Mouse (Mus musculus) G1E-ER4 (cell line): ENCODE data around the gene Tnfrsf1b. TPM values are rescaled to one million over a fixed set of nuclear protein-coding genes. Genes with fewer than 3 reads are reported as not detected.

Experiments
- GATA1 ChIP-seq: IDR thresholded peaks from one replicate; pipeline ENCODE4 v1.8.0; 2012; ENCODE audit warnings: low read length, inconsistent platforms
- polyA plus RNA-seq: library from polyadenylated mRNA; stranded (reverse); fragments of >175 nt; gene quantifications from 2 replicates; pipeline ENCODE4 v1.2.3, GENCODE M21; 2012

Tnfrsf1b gene
- polyA plus RNA-seq, 1 experiment, result not detected

DNA sequence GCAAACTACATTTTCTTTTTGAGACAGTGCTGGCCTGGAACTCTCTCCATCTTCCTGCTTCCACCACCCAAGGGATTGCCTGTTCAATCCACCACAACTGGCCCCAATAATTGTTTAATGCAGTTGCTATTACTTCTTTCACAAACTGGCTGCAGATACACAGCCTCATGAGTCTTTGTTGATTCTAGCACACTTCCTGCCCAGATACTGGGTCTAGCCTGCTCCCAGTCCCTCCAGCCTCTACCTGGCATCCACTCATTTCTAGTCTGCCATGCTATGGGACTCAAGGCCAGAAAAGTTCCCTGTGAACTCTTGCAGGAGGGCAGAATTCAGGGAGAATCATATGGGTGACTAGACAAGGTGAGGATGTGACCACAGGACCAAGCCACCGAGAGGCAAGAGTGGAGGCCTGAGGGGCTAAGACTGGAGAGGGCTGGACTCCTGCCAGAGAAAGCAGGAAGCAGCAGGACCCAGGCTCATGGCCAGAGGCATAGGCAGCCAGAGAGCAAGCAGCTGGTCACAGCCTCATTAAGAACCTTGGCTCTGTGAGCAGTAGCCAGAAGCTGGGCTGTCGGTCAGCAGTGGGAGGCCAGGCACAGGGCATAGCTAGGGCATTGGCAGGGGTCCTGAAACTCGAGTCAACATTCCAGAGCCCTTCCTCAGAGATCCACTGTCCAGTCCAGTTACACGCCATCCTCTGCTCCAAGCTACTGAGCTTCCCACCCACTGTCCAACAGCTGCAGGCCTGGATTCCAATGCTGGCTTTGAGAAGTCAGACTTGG, 7.4 kb downstream of the Tnfrsf1b start:
- no peak for TF ChIP-seq GATA1

GRCm38 (mm10) chr4:145236027-145236426, 10.6 kb downstream of the Tnfrsf1b start:
- TF ChIP-seq GATA1, result no peak

DNA sequence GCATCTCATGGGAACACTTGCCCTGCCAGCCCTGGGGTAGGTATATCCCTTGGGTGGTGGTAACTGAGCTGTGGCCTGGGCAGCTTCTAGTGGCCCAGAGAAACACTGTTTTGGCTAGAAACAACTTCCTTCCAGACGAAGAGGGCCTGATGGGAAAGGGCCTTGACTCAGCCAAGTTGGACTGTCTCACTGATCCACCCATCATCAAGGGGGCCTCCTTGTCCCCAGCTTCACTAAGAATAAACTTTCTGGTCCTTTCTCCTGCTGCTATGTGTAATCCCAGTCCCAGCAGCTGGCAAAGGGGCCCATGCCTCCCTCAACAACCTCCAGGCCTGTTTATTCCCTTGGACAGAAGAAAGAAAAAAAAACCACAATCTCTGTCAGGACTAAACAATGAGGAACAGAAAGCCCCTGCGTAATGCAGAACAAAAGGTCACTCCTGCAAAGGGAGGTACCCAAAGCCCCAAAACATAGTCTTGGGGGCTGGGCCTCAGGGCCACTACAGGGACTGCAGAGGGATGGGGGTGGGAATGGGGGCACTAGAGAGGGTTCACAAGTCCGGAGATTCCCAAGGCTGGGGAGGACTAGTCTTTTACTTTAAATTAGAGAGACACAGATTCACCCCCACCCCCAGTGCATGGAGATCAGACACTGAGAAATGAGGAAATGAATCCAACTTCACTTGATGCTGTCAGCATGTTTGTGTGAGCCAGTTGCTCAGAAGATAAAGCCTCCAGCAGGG, 13.0 kb downstream of the Tnfrsf1b start:
- no peak for TF ChIP-seq GATA1

DNA sequence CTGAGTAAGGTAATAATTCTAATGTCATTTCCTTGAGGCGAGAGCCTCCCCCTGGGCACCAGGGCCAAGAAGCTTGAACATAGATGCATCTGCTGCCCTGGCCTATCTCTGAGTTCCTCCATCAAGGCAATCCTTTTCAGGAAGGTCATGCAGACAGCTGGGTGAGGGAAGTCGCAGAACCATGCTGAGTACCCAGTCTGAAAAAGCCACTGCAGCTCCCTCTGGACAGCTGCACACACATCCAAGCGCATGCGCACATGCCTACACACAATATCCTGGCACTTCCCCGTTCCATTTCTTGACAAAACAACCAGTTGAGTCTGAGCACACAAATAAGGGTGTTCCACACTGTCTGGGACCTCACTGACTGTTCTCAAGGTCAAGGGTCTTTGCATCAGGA, 14.9 kb downstream of the Tnfrsf1b start:
- TF ChIP-seq GATA1, result no peak

DNA sequence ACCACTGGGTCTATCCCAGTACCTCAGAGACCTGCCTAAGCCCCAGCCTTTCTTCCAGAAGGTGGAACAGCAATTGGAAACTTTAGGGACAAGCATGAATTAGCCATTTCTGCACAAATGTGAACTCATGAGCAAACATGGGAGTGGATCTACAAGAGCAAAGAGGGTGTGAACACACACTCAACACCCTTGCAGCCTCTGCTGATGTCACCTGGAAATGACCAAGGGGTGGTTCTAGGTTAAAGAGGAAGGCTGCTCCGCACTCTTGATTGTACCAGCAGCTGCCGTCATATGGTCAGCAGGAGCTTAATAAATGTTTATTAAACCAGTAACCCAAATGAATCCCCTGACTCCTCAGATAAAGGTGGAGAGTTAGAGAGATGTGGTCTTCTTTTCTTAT, 16.0 kb downstream of the Tnfrsf1b start:
- TF ChIP-seq GATA1, result no peak

DNA sequence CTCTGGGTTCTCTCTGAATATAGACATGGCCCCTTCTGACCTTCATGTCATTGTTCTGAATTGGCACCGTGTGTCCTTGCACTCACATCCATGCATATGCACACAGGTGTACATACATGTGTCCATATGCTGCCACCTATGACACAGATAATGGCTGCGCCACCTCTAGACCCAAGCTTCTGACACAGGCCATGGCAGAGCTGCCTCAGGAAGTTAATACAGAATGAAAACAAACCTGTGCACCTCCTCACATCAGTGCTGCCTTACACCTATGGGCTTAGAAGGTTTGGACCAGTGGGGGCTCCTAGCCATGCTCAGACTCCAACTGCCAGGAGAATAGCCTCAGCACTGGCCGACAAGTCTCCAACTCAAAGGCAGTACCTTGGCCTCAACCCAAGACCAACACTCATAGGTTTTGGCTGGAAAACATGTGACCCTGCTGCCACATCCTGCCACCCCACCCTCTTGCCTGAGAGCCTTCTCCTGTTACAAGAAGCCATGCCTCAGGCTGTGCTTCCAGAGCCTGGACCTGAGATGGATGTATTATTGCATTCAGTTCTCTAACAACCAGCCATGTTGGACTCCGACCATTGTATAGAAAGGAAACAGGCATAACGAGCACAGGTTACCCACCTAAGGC, 17.0 kb downstream of the Tnfrsf1b start:
- TF ChIP-seq GATA1, result no peak

- TF ChIP-seq GATA1, result no peak
These were observed 17.6 kb downstream of the Tnfrsf1b start for GRCm38 (mm10) chr4:145229051-145229450.

DNA sequence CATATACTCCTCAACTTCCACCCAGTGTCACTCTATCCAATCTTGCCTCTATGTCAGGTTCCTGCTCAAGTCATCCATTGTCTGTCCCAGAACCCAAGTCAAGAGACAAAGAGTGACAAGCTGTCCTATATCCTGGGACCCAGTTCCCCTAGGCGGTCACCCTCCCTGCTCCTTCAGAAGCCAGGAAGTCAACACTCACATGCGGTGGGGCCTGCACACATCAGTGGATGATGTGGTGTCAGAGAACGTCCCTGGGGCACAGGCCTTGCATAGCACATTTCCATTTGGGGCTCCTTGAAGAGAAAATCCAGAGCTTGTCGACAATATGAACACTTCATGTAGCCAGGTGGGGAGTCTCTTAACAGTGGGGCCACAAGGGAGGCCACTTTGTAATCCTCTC, 22.1 kb downstream of the Tnfrsf1b start:
- no peak for TF ChIP-seq GATA1

DNA sequence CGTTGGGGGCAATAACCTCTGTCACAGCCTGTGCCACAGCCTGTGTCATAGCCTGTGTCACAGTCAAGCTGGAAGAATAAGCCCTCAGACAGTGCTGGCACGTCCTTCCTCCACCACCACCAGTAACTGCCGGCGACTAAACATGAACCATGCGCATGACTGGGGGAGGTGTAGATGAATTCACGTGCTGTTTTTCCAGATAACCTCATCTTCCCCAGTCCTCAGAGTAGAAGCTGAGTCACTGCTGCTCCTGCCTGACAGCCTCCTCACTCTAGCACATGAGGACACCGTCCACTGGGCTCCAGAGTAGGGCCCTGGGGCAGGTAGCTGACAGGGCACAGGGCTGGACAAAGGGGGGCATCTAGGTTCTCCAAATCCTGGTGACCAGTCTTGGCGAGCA, 24.6 kb downstream of the Tnfrsf1b start:
- TF ChIP-seq GATA1, result no peak

- no peak for TF ChIP-seq GATA1
These were observed 25.3 kb downstream of the Tnfrsf1b start for GRCm38 (mm10) chr4:145221379-145221778.

DNA sequence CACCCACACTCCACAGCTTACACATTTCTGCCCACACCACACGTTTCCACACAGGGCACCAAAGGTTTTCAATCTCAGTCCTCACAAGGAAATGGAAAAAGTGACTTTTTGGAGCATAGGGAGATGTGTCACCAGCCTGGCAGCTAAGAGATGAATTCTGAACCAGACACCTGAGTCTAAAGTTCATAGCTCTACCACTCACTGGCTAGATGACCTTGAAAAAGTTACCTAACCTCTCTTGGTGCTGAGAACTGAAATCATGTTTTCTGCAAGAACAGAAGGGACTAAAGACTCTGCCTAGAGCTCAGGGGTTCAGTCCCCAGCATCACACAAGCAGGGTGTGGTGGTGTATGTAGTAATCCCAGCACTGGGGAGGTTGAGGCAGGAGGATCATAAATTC, 26.7 kb downstream of the Tnfrsf1b start:
- TF ChIP-seq GATA1, result no peak

GRCm38 (mm10) chr4:145219240-145219985, 27.3 kb downstream of the Tnfrsf1b start:
- no peak for TF ChIP-seq GATA1

GRCm38 (mm10) chr4:145217837-145218236, 28.8 kb downstream of the Tnfrsf1b start:
- no peak for TF ChIP-seq GATA1

- TF ChIP-seq GATA1, result no peak
These were observed 29.6 kb downstream of the Tnfrsf1b start for GRCm38 (mm10) chr4:145217046-145217445.

- TF ChIP-seq GATA1, result no peak
These were observed 31.3 kb downstream of the Tnfrsf1b start for GRCm38 (mm10) chr4:145215396-145215795.

GRCm38 (mm10) chr4:145214786-145215174, 31.9 kb downstream of the Tnfrsf1b start:
- no peak for TF ChIP-seq GATA1
